Mouse (Mus musculus) megakaryocyte, embryonic 14.5 days (primary cell): ENCODE data around the gene Tmem234.

ENCODE experiments used
- FLI1 ChIP-seq: IDR thresholded peaks from 2 replicates; pipeline ENCODE4 v1.6.1; 2012; ENCODE audit warnings: low read length, inconsistent platforms, mixed read lengths
- GATA1 ChIP-seq: IDR thresholded peaks from 3 replicates; pipeline ENCODE4 v1.6.1; 2012; ENCODE audit warnings: mixed read lengths, low read length, inconsistent platforms, borderline replicate concordance

DNA sequence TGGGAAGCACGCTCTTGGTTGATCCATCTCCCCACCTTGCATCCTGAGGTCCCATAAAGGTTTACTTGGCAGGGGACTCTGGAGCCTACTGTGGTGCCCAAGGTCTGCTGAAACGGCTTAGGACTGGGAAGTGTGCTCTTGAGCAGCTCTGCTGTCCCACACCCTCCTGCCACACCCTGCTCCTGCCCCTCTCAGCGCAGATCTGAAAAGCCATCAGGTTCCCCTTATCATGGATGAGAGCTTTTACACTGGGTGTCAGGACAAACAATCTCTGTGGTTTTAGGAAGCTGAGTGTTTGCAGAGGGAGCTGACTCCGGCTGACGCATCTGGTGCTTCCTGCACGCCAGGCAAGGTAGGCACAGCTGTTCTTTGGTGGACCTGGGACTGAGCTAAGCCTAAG, 33.4 kb downstream of the Tmem234 start:
- TF ChIP-seq GATA1 (no peak), FLI1 (no peak)
